Mouse (Mus musculus): Measurements from ENCODE around the gene Tdrkh. TPM values are rescaled to one million over a fixed set of nuclear protein-coding genes. Genes with fewer than 3 reads are reported as not detected.

The Tdrkh gene
- polyA plus RNA-seq (2015; fragmentation: Illumina TruSeq; extraction: RNeasy Lipid Tissue Mini Kit (QIAGEN cat#74804); ENCODE audit: insufficient read depth, low replicate concordance): 6.1 TPM

GRCm38 (mm10) chr3:94413031-94413679 lies at the start of gene Tdrkh:
Gene Tdrkh (plus strand): TSS chr3:94413273.

GRCm38 (mm10) chr3:94372641-94373040 lies 40.4 kb upstream of the Tdrkh start, which contains the start of gene Rorc:
Gene Rorc (plus strand): TSS chr3:94372794.

GRCm38 (mm10) chr3:94398217-94398616 lies 14.9 kb upstream of the Tdrkh start, which contains the start of gene Lingo4:
Gene Lingo4 (plus strand): TSS chr3:94398517.

GRCm38 (mm10) chr3:94442951-94443596 lies 30.0 kb downstream of the Tdrkh start, which contains the start of gene Mrpl9:
Gene Mrpl9 (plus strand): TSS chr3:94443318.

GRCm38 (mm10) chr3:94443597-94443964 lies 30.5 kb downstream of the Tdrkh start, which contains the start of gene Oaz3:
Gene Oaz3 (minus strand): TSS chr3:94443915.

GRCm38 (mm10) chr3:94477981-94478422 lies 64.9 kb downstream of the Tdrkh start, which contains the start of gene Celf3:
Gene Celf3 (plus strand): TSS chr3:94478295.

GRCm38 (mm10) chr3:94480291-94480884 lies 67.3 kb downstream of the Tdrkh start, which contains the start of gene Riiad1:
Gene Riiad1 (minus strand): TSS chr3:94480341.

Other genes with a start within 250 kb of the Tdrkh start
- not detected for gene Gm10696, start 235.1 kb upstream of the Tdrkh start, polyA plus RNA-seq (2015; fragmentation: Illumina TruSeq; extraction: RNeasy Lipid Tissue Mini Kit (QIAGEN cat#74804); ENCODE audit: insufficient read depth, low replicate concordance)
- not detected for gene Gm5286, start 216.6 kb upstream of the Tdrkh start, polyA plus RNA-seq (2015; fragmentation: Illumina TruSeq; extraction: RNeasy Lipid Tissue Mini Kit (QIAGEN cat#74804); ENCODE audit: insufficient read depth, low replicate concordance)
- gene Gm4778, start 149.2 kb upstream of the Tdrkh start, polyA plus RNA-seq (2015; fragmentation: Illumina TruSeq; extraction: RNeasy Lipid Tissue Mini Kit (QIAGEN cat#74804); ENCODE audit: insufficient read depth, low replicate concordance): not detected
- gene Them4, start 103.2 kb upstream of the Tdrkh start, polyA plus RNA-seq (2015; fragmentation: Illumina TruSeq; extraction: RNeasy Lipid Tissue Mini Kit (QIAGEN cat#74804); ENCODE audit: insufficient read depth, low replicate concordance): 6.1 TPM
- not detected for gene Them5, start 71.2 kb upstream of the Tdrkh start, polyA plus RNA-seq (2015; fragmentation: Illumina TruSeq; extraction: RNeasy Lipid Tissue Mini Kit (QIAGEN cat#74804); ENCODE audit: insufficient read depth, low replicate concordance)
- not detected for gene C2cd4d, start 50.8 kb upstream of the Tdrkh start, polyA plus RNA-seq (2015; fragmentation: Illumina TruSeq; extraction: RNeasy Lipid Tissue Mini Kit (QIAGEN cat#74804); ENCODE audit: insufficient read depth, low replicate concordance)
- 1.4 TPM for gene Rorc, start 40.5 kb upstream of the Tdrkh start, polyA plus RNA-seq (2015; fragmentation: Illumina TruSeq; extraction: RNeasy Lipid Tissue Mini Kit (QIAGEN cat#74804); ENCODE audit: insufficient read depth, low replicate concordance)
- 0.23 TPM for gene Lingo4, start 14.8 kb upstream of the Tdrkh start, polyA plus RNA-seq (2015; fragmentation: Illumina TruSeq; extraction: RNeasy Lipid Tissue Mini Kit (QIAGEN cat#74804); ENCODE audit: insufficient read depth, low replicate concordance)
- gene Mrpl9, start 30.0 kb downstream of the Tdrkh start, polyA plus RNA-seq (2015; fragmentation: Illumina TruSeq; extraction: RNeasy Lipid Tissue Mini Kit (QIAGEN cat#74804); ENCODE audit: insufficient read depth, low replicate concordance): 54.0 TPM
- not detected for gene Oaz3, start 30.6 kb downstream of the Tdrkh start, polyA plus RNA-seq (2015; fragmentation: Illumina TruSeq; extraction: RNeasy Lipid Tissue Mini Kit (QIAGEN cat#74804); ENCODE audit: insufficient read depth, low replicate concordance)
- gene Celf3, start 65.0 kb downstream of the Tdrkh start, polyA plus RNA-seq (2015; fragmentation: Illumina TruSeq; extraction: RNeasy Lipid Tissue Mini Kit (QIAGEN cat#74804); ENCODE audit: insufficient read depth, low replicate concordance): not detected
- gene Riiad1, start 67.1 kb downstream of the Tdrkh start, polyA plus RNA-seq (2015; fragmentation: Illumina TruSeq; extraction: RNeasy Lipid Tissue Mini Kit (QIAGEN cat#74804); ENCODE audit: insufficient read depth, low replicate concordance): 1.3 TPM
- gene Snx27, start 169.4 kb downstream of the Tdrkh start, polyA plus RNA-seq (2015; fragmentation: Illumina TruSeq; extraction: RNeasy Lipid Tissue Mini Kit (QIAGEN cat#74804); ENCODE audit: insufficient read depth, low replicate concordance): 44.1 TPM
- not detected for gene Gm10972, start 229.8 kb downstream of the Tdrkh start, polyA plus RNA-seq (2015; fragmentation: Illumina TruSeq; extraction: RNeasy Lipid Tissue Mini Kit (QIAGEN cat#74804); ENCODE audit: insufficient read depth, low replicate concordance)
- gene Tuft1, start 245.6 kb downstream of the Tdrkh start, polyA plus RNA-seq (2015; fragmentation: Illumina TruSeq; extraction: RNeasy Lipid Tissue Mini Kit (QIAGEN cat#74804); ENCODE audit: insufficient read depth, low replicate concordance): 4.1 TPM